Mouse (Mus musculus): ENCODE measurements around the gene Krt24.
A peak's percentile ranks its signal among the peaks of the same experiment; 100 is the strongest.
"Not testable (repeated sequence)": the region's sequence is repeated elsewhere in the genome, so short reads cannot be mapped to it uniquely, and the experiment has no call there.

Krt24 gene

GRCm38 (mm10) chr11:99252671-99253070 lies 32.4 kb downstream of the Krt24 start:
- DNase-seq (ENCODE audit: low read depth), result no peak

GRCm38 (mm10) chr11:99250666-99251065 lies 34.4 kb downstream of the Krt24 start:
- DNase-seq (ENCODE audit: low read depth), result no peak

- no peak for DNase-seq (ENCODE audit: low read depth)
These were observed 34.8 kb downstream of the Krt24 start for GRCm38 (mm10) chr11:99250241-99250640.

GRCm38 (mm10) chr11:99249115-99249514 lies 35.9 kb downstream of the Krt24 start:
- DNase-seq (ENCODE audit: low read depth), result no peak

- DNase-seq (ENCODE audit: low read depth), result no peak
These were observed 37.1 kb downstream of the Krt24 start for GRCm38 (mm10) chr11:99247916-99248315.

GRCm38 (mm10) chr11:99244519-99244918 lies 40.5 kb downstream of the Krt24 start:
- not testable (repeated sequence) for DNase-seq (ENCODE audit: low read depth)

- DNase-seq (ENCODE audit: low read depth), result no peak
These were observed 41.2 kb downstream of the Krt24 start, which contains the start of gene Krt222 for GRCm38 (mm10) chr11:99243820-99244374. TSS of gene Krt222 (minus strand) at chr11:99244085.

GRCm38 (mm10) chr11:99243200-99243819 lies 41.8 kb downstream of the Krt24 start:
- no peak for DNase-seq (ENCODE audit: low read depth)

- DNase-seq (ENCODE audit: low read depth), result no peak
These were observed 43.0 kb downstream of the Krt24 start for GRCm38 (mm10) chr11:99242056-99242455.

GRCm38 (mm10) chr11:99238468-99238867 lies 46.6 kb downstream of the Krt24 start:
- DNase-seq (ENCODE audit: low read depth), result no peak

GRCm38 (mm10) chr11:99231049-99231816 lies 53.8 kb downstream of the Krt24 start:
- no peak for DNase-seq (ENCODE audit: low read depth)

GRCm38 (mm10) chr11:99230261-99231048 lies 54.6 kb downstream of the Krt24 start, which contains the start of gene Smarce1:
TSS of gene Smarce1 (minus strand) at chr11:99231017.
- peak; percentile 28 for DNase-seq (ENCODE audit: low read depth)

Measured in fibroblast of lung, adult 2 months (primary cell).